Mouse (Mus musculus) heart, adult 2 months (tissue): Measurements from ENCODE around the gene Igsf21.

Source experiments
- EP300 ChIP-seq: fragments of 200-500 bp; IDR thresholded peaks from 2 replicates; pipeline ENCODE4 v1.6.1; 2011; ENCODE audit warnings: low read depth, low read length, control low read depth; ENCODE audit not compliant: insufficient read depth
- POLR2A ChIP-seq: fragments of 200-500 bp; IDR thresholded peaks from 2 replicates; pipeline ENCODE4 v1.6.1; 2011; ENCODE audit warnings: mild to moderate bottlenecking, low read depth, low read length, control low read depth; ENCODE audit not compliant: insufficient read depth

GRCm38 (mm10) chr4:140086192-140086591 lies 160.4 kb downstream of the Igsf21 start:
- TF ChIP-seq POLR2A (no peak), EP300 (no peak)
